Mouse (Mus musculus) ES-E14 (cell line): ENCODE measurements at regions not wholly inside any gene's neighbourhood (a gene's known extent, or its start where the extent isn't known, plus 50 kb on each side); places are given as distances from the start of the nearest gene placed in this dataset.

ENCODE experiments used
- CHD2 ChIP-seq: IDR thresholded peaks from 2 replicates; pipeline ENCODE4 v1.6.1; 2014; ENCODE audit warnings: mild to moderate bottlenecking, low read depth, low read length, inconsistent platforms
- HCFC1 ChIP-seq: IDR thresholded peaks from 2 replicates; pipeline ENCODE4 v1.6.1; 2012; ENCODE audit warnings: low read length, inconsistent platforms, borderline replicate concordance; ENCODE audit not compliant: insufficient read depth
- MAFK ChIP-seq: IDR thresholded peaks from 2 replicates; pipeline ENCODE4 v1.6.1; 2014; ENCODE audit warnings: mild to moderate bottlenecking, low read depth, low read length, inconsistent platforms; ENCODE audit not compliant: insufficient read depth
- ZC3H11A ChIP-seq: IDR thresholded peaks from 2 replicates; pipeline ENCODE4 v1.6.1; 2012; ENCODE audit warnings: low read depth, mild to moderate bottlenecking, inconsistent platforms, low read length, borderline replicate concordance
- ZNF384 ChIP-seq: IDR thresholded peaks from 2 replicates; pipeline ENCODE4 v1.6.1; 2012; ENCODE audit warnings: low read depth, low read length, inconsistent platforms

DNA sequence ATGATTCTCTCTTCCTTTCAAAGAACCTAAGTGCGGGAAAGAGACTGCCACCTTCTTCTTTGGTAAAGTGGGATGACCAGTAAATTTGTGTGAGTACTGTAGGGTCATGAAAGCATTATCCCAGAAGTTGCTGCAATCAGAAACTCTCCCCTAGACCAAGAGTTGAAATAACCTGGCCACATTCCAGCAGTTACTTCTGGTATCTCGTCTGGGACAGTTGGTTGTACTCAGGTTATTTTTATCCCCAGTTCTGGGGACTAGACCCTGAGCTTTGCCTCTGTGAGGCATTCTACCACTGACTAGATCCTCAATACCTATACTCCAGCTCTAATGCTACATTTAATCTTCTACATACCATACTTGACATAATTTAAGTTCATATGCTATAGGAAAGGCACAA is 259.8 kb upstream of the Camk1g start:
- TF ChIP-seq ZC3H11A (no peak), HCFC1 (no peak), MAFK (no peak), CHD2 (no peak), ZNF384 (no peak)
